Comparison of ENCODE assay signal across 17 mouse cellular contexts in the genomic region with DNA sequence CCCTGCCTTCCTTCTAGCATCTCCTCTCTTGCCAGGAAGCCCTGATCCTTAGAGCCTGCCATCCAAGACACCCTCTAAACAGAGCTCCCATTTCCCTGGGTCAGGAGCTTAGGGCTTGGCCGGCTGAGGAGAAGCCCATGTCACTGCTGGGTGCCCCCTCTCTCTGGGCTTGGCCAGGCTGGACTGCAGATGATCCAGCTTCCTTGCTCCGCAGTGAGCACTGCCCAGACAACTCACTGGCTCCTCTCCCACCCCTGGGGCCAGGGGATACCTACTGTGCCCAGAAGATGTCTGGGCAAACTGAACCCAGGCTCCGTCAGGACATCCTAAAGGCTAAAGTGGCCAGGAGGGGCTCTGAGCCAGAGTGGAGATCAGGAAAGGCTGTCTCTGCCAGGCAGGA. TPM values are rescaled to one million over a fixed set of nuclear protein-coding genes. Genes with fewer than 3 reads are reported as not detected.
DNase-seq lines count a peak whose midpoint lies in the region; ATAC-seq and TF ChIP-seq lines count a peak whose summit lies in the region.
"Had no signal": no experiment of that assay in that cellular context is flagged by ENCODE, and none has a peak within 500 bp of the region (broad histone marks: within the 10 kb centered on the region; RNA-seq: fewer than 3 reads in every experiment).

No protein-coding gene starts in this region.

- peak; percentile 31; the same call in 1 of the 2 replicates for ATAC-seq in cerebellum, adult (ENCODE audit: insufficient number of reproducible peaks, low FRiP score, low TSS enrichment)
- ATAC-seq in forebrain, postnatal 0 days, result peak; percentile 61
- peak; percentile 27; the same call in 1 of the 2 replicates for ATAC-seq in midbrain, embryonic 16.5 days
- ATAC-seq in intestine, embryonic 15.5 days, result no peak
- ATAC-seq: inflammation-experienced regulatory T-cells, adult 6 months had no signal

- no peaks in the 10 kb centered on the region for H3K4me1 ChIP-seq in forebrain, postnatal 0 days (ENCODE audit: insufficient read depth)
- H3K4me1 ChIP-seq in midbrain, embryonic 16.5 days (ENCODE audit: control insufficient read depth, insufficient read depth, low read length), result peaks cover 3% of the 10 kb centered on the region; the same call in 1 of the 2 replicates
- 0 out of 2 replicates have a peak, but pooled peaks cover 2% of the 10 kb centered on the region for H3K4me1 ChIP-seq in intestine, embryonic 15.5 days (replicated peaks)
- H3K4me1 ChIP-seq: heart, embryonic 13.5 days had no signal

- WGBS in forebrain, postnatal 0 days, result 71% methylated on average over 3 of the region's 3 CpGs
- WGBS in midbrain, embryonic 16.5 days, result 84% methylated on average over 3 of the region's 3 CpGs
- WGBS in intestine, embryonic 15.5 days, result 85% methylated on average over 3 of the region's 3 CpGs

- H3K4me2 ChIP-seq in forebrain, postnatal 0 days (ENCODE audit: low read depth), result no peak overlapping the region
- H3K4me2 ChIP-seq in midbrain, embryonic 16.5 days (ENCODE audit: low read length), result no peak overlapping the region
- no peak overlapping the region for H3K4me2 ChIP-seq in intestine, embryonic 15.5 days (replicated peaks)
- H3K4me2 ChIP-seq: embryonic facial prominence, embryonic 12.5 days; heart, embryonic 13.5 days; neural tube, embryonic 12.5 days had no signal

- H3K27ac ChIP-seq in layer of hippocampus, adult 2 months, result peak overlapping the region; percentile 79
- H3K27ac ChIP-seq in forebrain, postnatal 0 days (ENCODE audit: low read depth, low read length), result peak overlapping the region; percentile 73
- H3K27ac ChIP-seq in midbrain, embryonic 16.5 days (ENCODE audit: low read length), result peak overlapping the region; percentile 70
- H3K27ac ChIP-seq in intestine, embryonic 15.5 days, result no peak overlapping the region
- H3K27ac ChIP-seq: embryonic facial prominence, embryonic 12.5 days; heart, embryonic 13.5 days; neural tube, embryonic 12.5 days had no signal

- no peaks in the 10 kb centered on the region for H3K36me3 ChIP-seq in forebrain, postnatal 0 days (ENCODE audit: insufficient read depth)
- H3K36me3 ChIP-seq in midbrain, embryonic 16.5 days (ENCODE audit: control insufficient read depth, insufficient read depth, low read length), result no peaks in the 10 kb centered on the region
- no peaks in the 10 kb centered on the region for H3K36me3 ChIP-seq in intestine, embryonic 15.5 days
- H3K36me3 ChIP-seq: embryonic facial prominence, embryonic 12.5 days; heart, embryonic 13.5 days; neural tube, embryonic 12.5 days had no signal

- H3K9me3 ChIP-seq in forebrain, postnatal 0 days (ENCODE audit: low read length), result no peaks in the 10 kb centered on the region
- H3K9me3 ChIP-seq in midbrain, embryonic 16.5 days (replicated peaks; ENCODE audit: control insufficient read depth, low read length, poor library complexity, severe bottlenecking), result no peaks in the 10 kb centered on the region
- no peaks in the 10 kb centered on the region for H3K9me3 ChIP-seq in intestine, embryonic 15.5 days
- H3K9me3 ChIP-seq: embryonic facial prominence, embryonic 12.5 days; heart, embryonic 13.5 days; neural tube, embryonic 12.5 days had no signal

- H3K9ac ChIP-seq in forebrain, postnatal 0 days, result no peak overlapping the region
- no peak overlapping the region for H3K9ac ChIP-seq in midbrain, embryonic 16.5 days (ENCODE audit: low read depth, low read length)
- no peak overlapping the region for H3K9ac ChIP-seq in intestine, embryonic 15.5 days
- H3K9ac ChIP-seq: embryonic facial prominence, embryonic 12.5 days; heart, embryonic 13.5 days; neural tube, embryonic 12.5 days had no signal

- no peak for TF ChIP-seq CTCF in layer of hippocampus, adult 2 months (conservative IDR thresholded peaks at IDR 0.05)
- TF ChIP-seq CTCF in forebrain, postnatal 0 days (IDR thresholded peaks at IDR 0.05; ENCODE audit: low read depth), result no peak

- no peak overlapping the region for H3K4me3 ChIP-seq in layer of hippocampus, adult 2 months
- H3K4me3 ChIP-seq in forebrain, postnatal 0 days (ENCODE audit: low read depth, low read length), result no peak overlapping the region
- H3K4me3 ChIP-seq in midbrain, embryonic 16.5 days (ENCODE audit: low read depth, low read length), result no peak overlapping the region
- no peak overlapping the region for H3K4me3 ChIP-seq in intestine, embryonic 15.5 days (replicated peaks)
- H3K4me3 ChIP-seq: embryonic facial prominence, embryonic 12.5 days; heart, embryonic 13.5 days; neural tube, embryonic 12.5 days had no signal

- DNase-seq in cerebellum, adult 8-10 months, result no peak
- no peak for DNase-seq in layer of hippocampus, adult 2 months (ENCODE audit: low spot score in 2 of 2)
- DNase-seq in layer of hippocampus, adult 18-20 months (ENCODE audit: low spot score in 2 of 2), result no peak
- no peak for DNase-seq in forebrain, postnatal 0 days
- DNase-seq in thymus, adult 18-20 months, result no peak
- DNase-seq: adrenal gland, postnatal 36 days; cerebellum, adult 11 months; kidney, postnatal 14 days; lung, adult 2 months had no signal

- no peaks in the 10 kb centered on the region for H3K27me3 ChIP-seq in forebrain, postnatal 0 days (ENCODE audit: insufficient read depth, low read length)
- no peaks in the 10 kb centered on the region for H3K27me3 ChIP-seq in midbrain, embryonic 16.5 days (ENCODE audit: control insufficient read depth, insufficient read depth, low read depth, low read length)
- no peaks in the 10 kb centered on the region for H3K27me3 ChIP-seq in intestine, embryonic 15.5 days (replicated peaks)
- H3K27me3 ChIP-seq: neural tube, embryonic 12.5 days had no signal

RNA-seq across cellular contexts. Expression of a gene that starts 9.4 kb away (rescaled TPM):
- 10 to 100 TPM; 55.7 to 65.0 TPM for total RNA-seq in layer of hippocampus, adult 2 months (2021)
- 10 to 100 TPM; 57.8 to 62.6 TPM for total RNA-seq in layer of hippocampus, adult 18-20 months (2021)
- total RNA-seq in forebrain, postnatal 0 days (2014; rRNA removed), result 43.5 and 60.9 TPM in 2 replicates
- 38.7 and 39.8 TPM in 2 replicates for polyA plus RNA-seq in forebrain, postnatal 0 days (2015; fragmentation: Nextera tagmentation; extraction: Ambion mirVana)
- 31.1 and 34.0 TPM in 2 replicates for polyA plus RNA-seq in midbrain, embryonic 16.5 days (2015; fragmentation: Nextera tagmentation; extraction: Ambion mirVana)
- 8.4 and 16.0 TPM in 2 replicates for polyA plus RNA-seq in intestine, embryonic 15.5 days (2015; fragmentation: Nextera tagmentation; extraction: Ambion mirVana)
- total RNA-seq: megakaryocyte, adult 5-6 weeks had no signal
- polyA plus RNA-seq: inflammation-experienced regulatory T-cells, adult 6 months had no signal

RNA-seq across cellular contexts. Expression of a gene that starts 19.6 kb away (rescaled TPM):
- total RNA-seq in layer of hippocampus, adult 2 months (2021), result under 1 TPM in 1 of 2 experiments, not detected in 1; 0.17 TPM
- not detected for total RNA-seq in layer of hippocampus, adult 18-20 months (2021)
- 0.24 TPM in 1 of 2 replicates, not detected in the other for total RNA-seq in forebrain, postnatal 0 days (2014; rRNA removed)
- polyA plus RNA-seq in forebrain, postnatal 0 days (2015; fragmentation: Nextera tagmentation; extraction: Ambion mirVana), result 0.73 and 1.8 TPM in 2 replicates
- polyA plus RNA-seq in midbrain, embryonic 16.5 days (2015; fragmentation: Nextera tagmentation; extraction: Ambion mirVana), result 1.6 and 2.2 TPM in 2 replicates
- polyA plus RNA-seq in intestine, embryonic 15.5 days (2015; fragmentation: Nextera tagmentation; extraction: Ambion mirVana), result 0.82 and 1.9 TPM in 2 replicates
- total RNA-seq: adrenal gland, postnatal 36 days; megakaryocyte, adult 5-6 weeks had no signal

RNA-seq across cellular contexts. Expression of a gene that starts 24.8 kb away (rescaled TPM):
- 100 to 1,000 TPM; 208 to 222 TPM for total RNA-seq in layer of hippocampus, adult 2 months (2021)
- 100 to 1,000 TPM; 228 to 231 TPM for total RNA-seq in layer of hippocampus, adult 18-20 months (2021)
- total RNA-seq in forebrain, postnatal 0 days (2014; rRNA removed), result 200 and 223 TPM in 2 replicates
- 267 and 287 TPM in 2 replicates for polyA plus RNA-seq in forebrain, postnatal 0 days (2015; fragmentation: Nextera tagmentation; extraction: Ambion mirVana)
- 278 and 281 TPM in 2 replicates for polyA plus RNA-seq in midbrain, embryonic 16.5 days (2015; fragmentation: Nextera tagmentation; extraction: Ambion mirVana)
- polyA plus RNA-seq in intestine, embryonic 15.5 days (2015; fragmentation: Nextera tagmentation; extraction: Ambion mirVana), result 334 and 335 TPM in 2 replicates

RNA-seq across cellular contexts. Expression of a gene that starts 50.3 kb away (rescaled TPM):
- total RNA-seq in layer of hippocampus, adult 2 months (2021), result 1 to 10 TPM; 2.8 to 3.5 TPM
- total RNA-seq in layer of hippocampus, adult 18-20 months (2021), result 1 to 10 TPM; 2.8 to 5.9 TPM
- 56.6 and 61.4 TPM in 2 replicates for total RNA-seq in forebrain, postnatal 0 days (2014; rRNA removed)
- polyA plus RNA-seq in forebrain, postnatal 0 days (2015; fragmentation: Nextera tagmentation; extraction: Ambion mirVana), result 7.1 and 7.8 TPM in 2 replicates
- polyA plus RNA-seq in midbrain, embryonic 16.5 days (2015; fragmentation: Nextera tagmentation; extraction: Ambion mirVana), result 16.6 and 19.2 TPM in 2 replicates
- 8.9 and 11.2 TPM in 2 replicates for polyA plus RNA-seq in intestine, embryonic 15.5 days (2015; fragmentation: Nextera tagmentation; extraction: Ambion mirVana)
- total RNA-seq: megakaryocyte, adult 5-6 weeks had no signal
- polyA plus RNA-seq: inflammation-experienced regulatory T-cells, adult 6 months had no signal

RNA-seq across cellular contexts. Expression of a gene that starts 50.9 kb away (rescaled TPM):
- 1 to 10 TPM; 1.9 to 2.2 TPM for total RNA-seq in layer of hippocampus, adult 2 months (2021)
- 1 to 10 TPM; 1.5 to 2.5 TPM for total RNA-seq in layer of hippocampus, adult 18-20 months (2021)
- total RNA-seq in forebrain, postnatal 0 days (2014; rRNA removed), result 6.5 and 6.6 TPM in 2 replicates
- polyA plus RNA-seq in forebrain, postnatal 0 days (2015; fragmentation: Nextera tagmentation; extraction: Ambion mirVana), result 3.9 and 4.4 TPM in 2 replicates
- polyA plus RNA-seq in midbrain, embryonic 16.5 days (2015; fragmentation: Nextera tagmentation; extraction: Ambion mirVana), result 3.7 and 3.9 TPM in 2 replicates
- polyA plus RNA-seq in intestine, embryonic 15.5 days (2015; fragmentation: Nextera tagmentation; extraction: Ambion mirVana), result 34.7 and 37.5 TPM in 2 replicates
- total RNA-seq: megakaryocyte, adult 5-6 weeks had no signal
- polyA plus RNA-seq: inflammation-experienced regulatory T-cells, adult 6 months had no signal
